Mouse (Mus musculus) thymus, postnatal 25 days (tissue): ENCODE measurements around the gene Wdr54.

ENCODE experiments used
- DNase-seq: peaks from one replicate; pipeline ENCODE4 v3.0.0; 2022

Wdr54 gene

DNA sequence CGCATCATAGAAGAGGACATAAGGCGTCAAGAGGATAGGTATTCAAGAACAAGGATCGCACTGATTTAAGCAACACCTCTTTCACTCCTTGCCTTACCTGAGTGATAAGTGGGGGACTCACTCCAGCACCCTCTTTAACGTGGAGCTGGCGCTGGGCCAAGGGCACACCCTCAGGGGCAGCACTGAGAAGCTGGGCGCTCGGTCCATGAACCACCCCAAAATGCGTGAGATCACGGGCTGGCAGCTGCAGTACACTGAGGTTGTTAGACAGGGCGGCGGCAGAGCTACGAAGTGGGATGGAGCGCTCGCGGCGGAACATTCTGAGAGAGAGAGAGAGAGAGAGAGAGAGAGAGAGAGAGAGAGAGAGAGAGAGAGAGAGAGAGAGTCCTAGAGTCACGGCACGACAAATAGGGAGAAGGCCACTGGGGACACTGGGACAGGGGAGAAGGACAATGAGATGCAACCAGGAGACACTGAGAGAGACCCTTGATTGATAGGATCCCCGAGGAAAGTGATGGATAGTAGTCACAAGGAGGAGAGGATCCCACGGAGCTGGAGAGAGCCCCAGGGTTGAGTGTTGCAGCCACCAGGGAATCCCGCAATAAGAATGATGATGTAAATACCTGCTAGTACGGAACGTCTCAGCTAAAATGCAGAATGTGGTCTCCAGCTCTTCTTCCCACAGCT, 502 bp downstream of the Wdr54 start:
- no peak for DNase-seq

DNA sequence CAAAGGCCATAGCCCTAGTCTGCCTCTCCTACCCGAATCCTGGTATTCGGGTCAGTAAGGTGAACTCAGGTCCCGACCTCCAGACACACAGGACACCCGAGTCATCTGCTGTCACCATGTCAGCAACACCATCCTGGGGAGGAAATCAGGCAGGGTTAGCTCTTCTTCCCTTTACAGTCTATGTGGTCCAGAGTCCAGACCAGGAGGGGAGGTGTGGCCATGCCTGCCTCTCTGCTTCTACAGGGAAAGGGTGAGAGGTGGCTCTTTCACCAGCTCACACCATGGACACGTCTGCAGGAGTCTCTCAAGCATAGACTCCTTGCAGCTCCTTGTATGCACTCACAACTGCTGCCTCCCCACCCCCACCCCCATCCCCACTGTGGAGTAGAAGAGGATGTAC, 2.7 kb downstream of the Wdr54 start:
- no peak for DNase-seq

DNA sequence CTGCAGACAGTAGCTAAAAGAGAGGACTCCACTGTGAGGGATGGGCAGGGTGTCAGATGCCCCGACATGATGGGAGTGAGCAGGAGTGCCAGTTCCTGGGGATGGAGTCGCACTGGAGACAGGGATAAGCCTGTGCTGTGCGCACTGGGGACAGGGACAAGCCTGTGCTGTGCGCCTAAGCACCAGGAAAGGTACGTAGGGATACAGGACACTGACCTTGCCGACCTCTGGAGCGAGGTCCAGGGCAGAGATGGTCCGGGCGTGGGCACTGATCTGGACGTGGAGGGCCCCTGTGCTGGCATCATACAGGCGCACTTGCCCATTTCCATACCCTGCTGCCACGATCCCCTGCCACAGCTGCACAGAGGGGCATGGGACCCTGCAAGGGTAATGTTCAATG, 3.2 kb downstream of the Wdr54 start:
- DNase-seq, result no peak

DNA sequence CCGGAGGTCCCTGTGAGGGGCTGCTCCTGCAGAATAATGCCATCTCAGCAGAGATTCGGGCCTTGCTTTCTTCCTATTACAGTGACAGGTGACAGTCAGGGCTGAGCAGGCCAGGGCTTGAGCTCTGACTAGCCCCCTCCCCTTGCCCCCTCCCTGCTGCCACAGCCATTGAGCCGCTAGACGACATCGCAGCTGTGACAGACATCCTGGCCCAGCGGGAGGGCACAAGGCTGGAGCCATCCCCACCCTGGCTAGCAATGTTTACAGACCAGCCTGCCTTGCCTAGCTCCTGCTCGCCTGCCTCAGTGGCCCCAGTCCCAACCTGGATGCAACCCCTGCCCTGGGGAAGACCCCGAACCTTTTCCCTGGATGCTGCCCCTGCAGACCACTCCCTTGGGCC, 4.5 kb downstream of the Wdr54 start:
- no peak for DNase-seq

DNA sequence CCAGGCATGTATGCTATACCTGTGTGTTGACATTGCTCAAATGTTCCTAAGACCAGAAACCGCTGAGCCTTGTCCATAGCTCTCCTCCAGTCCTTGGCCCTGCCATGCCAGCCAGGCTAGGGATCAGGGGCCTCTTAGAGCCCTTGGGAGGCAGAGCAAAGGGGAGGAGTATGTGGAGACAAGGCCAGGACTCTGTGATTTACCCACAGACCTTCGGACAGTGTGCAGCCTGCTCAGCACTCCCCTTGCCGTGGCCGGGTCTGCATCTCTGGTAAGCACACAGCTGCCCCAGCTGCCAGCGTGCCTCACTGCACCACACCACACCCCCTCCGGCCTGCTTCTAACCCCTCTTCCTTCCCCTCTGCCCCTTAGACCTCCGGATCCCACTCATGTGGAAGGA, 8.9 kb downstream of the Wdr54 start:
- no peak for DNase-seq

DNA sequence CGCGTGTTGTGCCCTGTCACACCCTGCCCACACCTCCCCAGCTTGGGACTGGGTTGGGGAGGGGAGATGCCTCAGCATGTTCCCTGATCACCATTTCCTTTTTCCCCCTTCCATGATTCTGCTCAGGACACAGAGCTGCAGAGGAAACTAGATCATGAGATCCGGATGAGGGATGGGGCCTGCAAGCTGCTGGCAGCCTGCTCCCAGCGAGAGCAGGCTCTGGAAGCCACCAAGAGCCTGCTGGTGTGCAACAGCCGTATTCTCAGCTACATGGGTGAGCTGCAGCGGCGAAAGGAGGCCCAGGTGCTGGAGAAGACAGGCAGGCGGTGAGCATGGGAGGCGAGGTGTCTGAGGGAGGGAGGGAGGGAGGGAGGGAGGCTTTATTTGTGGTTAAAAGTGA, 10.4 kb downstream of the Wdr54 start:
- no peak for DNase-seq

DNA sequence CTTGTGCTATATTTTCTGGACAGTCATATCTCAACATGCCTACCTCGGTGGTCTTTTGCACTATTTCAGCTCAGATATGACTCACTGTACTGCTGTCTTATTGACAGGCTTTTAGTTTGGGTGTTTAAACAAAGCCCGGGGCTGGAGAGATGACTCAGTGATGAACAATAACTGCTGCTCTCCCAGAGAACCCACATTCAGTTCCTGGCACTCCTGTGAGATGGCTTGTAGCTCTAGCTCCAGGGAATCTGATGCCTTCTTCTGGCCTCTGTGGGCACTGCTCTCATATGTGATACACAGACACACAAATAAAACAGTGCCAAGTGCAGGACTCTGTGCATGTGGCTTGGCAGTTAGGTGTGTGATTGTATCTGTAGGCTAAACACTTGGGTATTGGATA, 11.0 kb downstream of the Wdr54 start:
- no peak for DNase-seq

DNA sequence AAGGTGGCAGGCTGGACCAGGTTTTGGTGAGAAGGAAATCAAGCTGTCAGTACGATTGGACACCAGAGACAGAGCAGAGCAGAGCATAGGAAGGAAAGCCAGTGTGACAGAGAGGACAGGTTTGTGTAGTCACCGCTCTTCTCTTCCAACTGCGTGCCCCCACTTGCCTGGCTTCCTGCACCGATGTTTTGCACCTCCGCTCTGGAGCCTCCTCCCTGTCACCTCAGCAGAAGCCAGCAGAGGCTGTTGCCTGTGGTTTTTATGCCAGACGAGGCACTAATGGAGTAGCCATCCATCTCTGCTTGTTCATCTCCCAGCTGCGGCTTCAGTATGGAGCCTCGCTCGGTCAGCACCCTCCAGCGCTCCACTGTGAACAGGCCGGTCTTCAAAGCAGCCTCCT, 13.3 kb downstream of the Wdr54 start:
- DNase-seq, result no peak

DNA sequence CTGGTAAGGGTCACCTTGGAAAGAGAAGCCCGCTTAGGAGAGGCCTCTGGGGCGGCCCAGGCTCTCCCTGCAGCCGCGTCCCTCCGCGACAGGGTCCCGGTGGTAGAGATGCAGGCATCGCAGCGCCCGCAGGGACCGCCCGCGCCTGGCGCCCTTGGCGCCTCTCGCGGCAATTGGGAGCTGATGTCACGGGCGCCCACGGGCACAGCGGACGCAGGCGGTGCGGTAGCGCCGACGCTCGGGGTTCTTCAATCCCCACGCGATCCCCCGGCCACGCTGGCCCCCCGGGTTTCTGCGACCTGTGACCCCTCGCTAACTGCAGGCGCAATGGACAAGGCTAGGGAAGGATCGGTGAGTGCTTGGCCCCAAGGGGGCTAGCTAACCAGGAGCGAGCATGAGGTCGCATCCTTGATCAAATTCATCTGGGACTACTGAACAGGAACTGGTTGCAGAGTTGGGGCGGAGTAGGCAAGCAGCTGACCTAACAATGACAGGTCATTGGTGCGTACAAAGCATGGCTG, 13.9 kb downstream of the Wdr54 start:
- no peak for DNase-seq

DNA sequence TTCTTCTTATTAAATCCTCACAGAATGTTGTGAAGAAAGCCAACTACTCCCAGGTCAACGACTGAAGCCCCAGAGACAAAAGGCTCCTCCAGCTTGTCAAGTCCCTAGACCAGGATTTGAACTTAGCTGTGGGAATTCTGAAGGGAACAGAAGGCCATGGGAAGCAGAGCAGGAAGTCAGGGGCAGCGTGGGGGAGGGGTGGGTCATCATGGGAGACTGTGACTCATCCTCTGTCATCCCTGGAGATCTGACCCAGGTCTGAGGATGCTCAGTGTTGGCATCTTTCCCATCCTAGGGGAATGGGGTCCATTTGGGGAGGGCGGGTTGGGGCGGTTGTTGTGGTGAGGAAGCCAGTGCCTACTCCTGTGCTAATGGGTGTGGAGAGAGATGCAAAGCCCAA, 14.6 kb downstream of the Wdr54 start:
- DNase-seq, result no peak

DNA sequence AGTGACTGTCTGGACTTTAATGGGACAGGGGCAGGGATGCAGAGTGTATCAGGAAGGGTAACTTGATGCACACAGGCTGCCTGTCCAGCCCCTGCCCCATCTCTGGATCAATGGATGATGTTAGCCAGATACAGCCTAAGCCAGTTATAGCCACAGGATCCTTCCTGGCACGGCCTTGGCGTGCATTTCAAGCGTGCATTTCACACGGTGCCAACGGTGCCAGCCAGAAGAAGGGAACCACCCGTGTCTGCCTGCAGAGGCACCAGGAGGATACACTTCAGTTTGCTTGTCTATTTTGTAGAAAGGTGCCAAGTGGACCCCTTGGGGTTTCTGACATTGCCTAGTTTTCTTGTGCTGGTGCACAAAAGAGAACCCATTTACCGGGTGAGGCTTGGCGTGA, 16.2 kb downstream of the Wdr54 start:
- DNase-seq, result no peak

DNA sequence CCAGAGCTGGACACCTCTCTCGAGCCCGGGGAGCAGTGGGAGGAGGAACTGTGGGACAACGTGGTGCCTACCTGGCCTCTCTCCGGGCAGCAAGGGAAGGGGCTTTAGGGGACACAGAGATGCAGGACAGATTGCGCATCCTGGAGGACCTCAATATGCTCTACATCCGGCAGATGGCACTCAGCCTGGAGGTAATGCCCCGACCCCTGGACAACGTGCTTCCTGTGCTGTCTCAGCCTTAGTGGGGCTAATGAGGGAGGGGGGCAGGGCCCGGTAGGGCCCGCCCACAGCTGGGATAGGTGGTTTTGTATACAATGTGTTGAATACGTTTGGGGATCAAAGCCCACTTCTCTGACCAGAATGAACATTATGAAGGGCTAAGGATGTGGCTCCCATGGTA, 18.1 kb downstream of the Wdr54 start:
- no peak for DNase-seq

DNA sequence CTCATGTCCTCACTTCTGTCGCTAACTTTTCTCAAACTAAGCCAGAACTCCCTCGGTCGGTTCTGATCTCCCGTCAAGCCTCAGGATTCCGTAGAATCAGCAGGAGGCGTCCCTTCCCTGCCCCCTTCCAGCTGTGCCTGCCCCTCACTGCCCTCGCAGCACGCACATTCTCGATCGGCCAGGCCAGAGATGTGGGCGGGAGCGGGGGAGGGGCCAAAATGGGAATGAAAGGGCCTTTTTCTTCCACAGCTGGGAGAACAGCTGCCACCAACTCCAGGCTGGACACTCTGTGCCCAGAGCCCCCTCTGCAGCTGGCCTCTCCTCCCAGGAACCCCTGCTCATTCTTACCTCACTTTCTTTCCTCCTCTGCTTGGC, 18.6 kb downstream of the Wdr54 start:
- DNase-seq, result no peak

DNA sequence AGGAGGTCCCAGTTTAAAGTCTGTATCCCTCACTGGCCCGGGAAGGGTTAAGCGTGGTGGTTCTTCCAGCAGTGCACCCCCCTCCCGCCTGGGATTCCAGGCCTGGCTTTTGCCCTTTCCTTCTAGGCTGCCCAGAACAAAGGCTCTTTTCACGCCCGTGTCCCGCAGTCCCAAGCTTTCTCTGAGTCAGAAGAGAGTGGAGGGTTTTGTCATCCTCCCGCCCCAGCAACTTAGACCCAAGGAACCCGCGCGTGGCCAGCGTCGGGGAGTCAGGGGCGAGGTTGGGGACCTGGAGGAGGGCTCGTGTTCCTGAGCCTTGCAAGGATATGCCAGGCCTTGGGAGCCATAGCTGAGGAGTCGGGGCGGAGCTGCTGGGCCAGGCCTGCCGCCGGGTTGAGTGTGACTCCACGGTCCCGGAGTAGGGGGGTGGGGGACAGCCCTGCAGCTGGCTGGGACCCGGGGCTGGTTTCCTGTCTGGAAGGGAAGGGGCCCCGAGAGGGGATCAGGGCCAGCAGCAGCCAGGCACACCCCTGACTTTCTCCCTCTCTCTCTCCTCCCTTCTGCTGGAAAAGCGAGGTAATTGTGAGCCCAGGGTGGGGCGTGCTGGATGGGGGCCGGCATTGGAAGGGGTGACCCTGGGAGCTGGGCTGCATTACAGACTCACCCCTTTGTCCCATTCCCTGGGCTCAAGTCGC, 19.2 kb downstream of the Wdr54 start:
- DNase-seq, result peak; percentile 61

DNA sequence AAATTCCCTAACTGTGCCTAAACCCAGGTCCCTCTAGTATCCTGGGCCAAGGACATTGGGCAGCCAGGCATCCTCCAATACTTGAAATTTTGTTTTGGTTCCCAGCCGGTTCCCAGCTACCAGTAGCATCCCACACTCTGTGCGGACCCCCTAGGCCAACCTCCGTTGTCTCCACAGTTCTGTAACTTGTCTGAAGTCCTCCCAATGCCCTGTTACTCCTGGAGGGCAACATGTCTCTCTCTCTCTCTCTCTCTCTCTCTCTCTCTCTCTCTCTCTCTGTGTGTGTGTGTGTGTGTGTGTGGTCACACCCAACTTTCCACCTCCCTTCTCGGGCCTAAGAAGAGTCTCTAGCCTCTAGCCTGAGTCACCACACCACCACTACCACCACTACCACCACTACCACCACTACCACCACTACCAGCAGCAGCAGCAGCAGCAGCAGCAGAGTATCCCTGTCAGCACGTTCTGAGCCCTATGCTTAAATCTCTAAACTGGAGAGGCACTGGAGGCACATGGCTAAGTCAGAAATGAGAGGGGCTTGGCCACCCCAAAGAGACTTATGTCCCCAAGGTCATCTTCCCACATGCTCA, 19.8 kb downstream of the Wdr54 start:
- no peak for DNase-seq

DNA sequence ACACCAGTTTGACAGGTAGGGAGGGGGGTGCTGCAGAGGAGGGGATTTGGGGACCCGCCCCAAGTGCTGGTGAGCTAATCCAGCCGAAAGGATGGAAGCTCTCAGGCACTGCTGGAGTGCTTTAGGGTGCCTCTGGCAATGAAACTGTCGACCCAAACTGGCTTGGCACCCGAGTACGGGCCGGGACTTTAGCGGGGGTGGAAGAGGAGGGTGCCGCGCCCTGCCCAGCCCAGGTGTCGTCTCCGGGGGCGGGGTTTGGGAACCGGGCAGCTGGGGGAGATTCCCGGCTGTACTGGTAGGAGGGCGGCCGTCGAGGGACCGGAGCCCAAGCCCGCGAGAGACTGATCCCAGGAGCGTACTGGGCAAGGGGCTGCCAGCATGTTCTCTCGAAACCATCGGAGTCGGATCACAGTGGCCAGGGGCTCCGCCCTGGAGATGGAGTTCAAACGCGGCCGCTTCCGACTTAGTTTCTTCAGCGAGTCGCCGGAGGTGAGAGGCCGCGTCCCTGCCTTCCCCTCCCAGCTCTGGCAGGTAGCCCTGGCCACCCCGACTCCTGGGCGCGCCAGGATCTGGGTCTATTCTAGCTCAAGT, 20.5 kb downstream of the Wdr54 start:
- DNase-seq, result no peak

DNA sequence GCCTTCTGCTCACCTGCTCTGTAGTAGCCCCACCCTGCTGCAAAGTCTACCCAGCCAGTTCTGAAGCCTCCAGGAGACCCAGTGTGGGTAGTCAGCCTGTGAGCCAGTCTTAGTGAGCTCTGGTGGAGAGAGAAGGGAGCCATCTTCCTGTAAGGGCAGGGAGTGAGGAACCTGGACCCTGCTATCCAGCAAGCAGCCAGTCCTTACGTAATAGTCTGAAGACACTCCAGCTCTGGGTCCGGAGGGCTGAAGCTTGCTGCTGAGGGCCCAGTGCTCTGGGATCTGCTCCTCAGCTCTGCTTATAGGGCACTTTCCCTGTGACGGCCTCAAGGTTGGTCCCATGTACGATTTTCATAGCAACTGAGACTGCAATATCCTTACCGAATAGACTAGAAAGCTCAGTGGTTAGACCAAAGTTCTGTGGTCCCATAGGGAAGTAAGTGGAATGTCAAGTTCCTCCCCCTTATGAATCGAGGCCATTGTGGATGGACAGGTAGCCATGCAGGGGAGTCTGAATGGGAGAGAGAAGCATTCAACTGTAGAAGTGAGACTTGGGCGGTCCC, 21.2 kb downstream of the Wdr54 start, which contains the start of gene Rtkn:
Gene Rtkn (plus strand): TSS at position 513 of the 563 bp plus-strand sequence.
- no peak for DNase-seq

DNA sequence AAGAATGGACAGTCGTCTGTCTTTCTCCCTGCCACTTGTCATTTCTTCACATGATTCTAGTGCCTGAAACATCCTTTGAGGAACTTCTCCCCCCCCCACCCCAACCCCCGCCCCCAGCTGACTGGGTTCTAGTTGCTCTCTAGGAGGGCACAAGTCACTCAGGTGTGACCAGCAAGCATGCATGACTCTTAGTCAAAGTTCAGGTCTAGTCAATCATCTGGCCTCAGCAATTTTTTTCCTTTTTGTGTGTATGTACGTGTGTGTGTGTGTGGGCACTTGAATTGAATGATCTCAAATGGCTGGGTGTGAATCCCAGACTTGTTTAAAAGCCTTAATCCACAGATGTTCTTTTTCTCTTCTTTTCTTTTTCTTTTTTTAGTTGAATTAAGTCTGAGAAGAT, 22.0 kb downstream of the Wdr54 start:
- DNase-seq, result no peak

DNA sequence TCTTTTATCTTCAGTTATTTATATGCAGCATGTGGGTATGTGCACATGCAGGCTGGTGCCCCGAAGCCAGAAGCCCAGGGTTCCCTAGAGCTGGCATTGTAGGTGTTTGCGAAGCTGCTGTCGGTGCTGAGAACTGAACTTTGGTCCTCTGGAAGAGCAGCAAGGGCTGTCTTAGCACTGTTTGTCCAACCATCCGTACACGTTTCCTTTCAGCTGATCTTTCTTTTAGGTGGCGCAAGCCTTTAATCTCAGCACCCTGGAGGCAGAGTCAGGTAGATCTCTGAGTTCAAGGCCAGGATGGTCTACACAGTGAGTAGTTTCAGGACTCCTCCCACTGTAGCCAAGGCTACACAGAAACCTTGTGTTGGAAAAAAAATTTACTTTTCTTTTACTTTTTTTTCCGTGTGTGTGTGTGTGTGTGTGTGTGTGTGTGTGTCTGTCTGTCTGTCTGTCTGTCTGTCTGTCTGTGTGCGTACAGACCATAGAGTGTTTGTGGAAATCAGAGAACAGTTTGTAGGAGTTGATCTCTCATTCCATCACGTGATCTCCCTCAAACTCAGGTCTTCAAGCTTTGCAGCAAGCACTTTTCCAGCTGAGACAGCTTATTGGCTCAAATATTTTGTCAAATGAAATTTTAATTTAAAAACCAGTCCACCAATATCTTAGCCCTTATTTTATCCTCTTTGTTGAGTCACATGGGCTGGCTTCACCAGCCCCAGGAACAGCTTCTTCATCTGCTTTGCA, 23.8 kb downstream of the Wdr54 start:
- no peak for DNase-seq

DNA sequence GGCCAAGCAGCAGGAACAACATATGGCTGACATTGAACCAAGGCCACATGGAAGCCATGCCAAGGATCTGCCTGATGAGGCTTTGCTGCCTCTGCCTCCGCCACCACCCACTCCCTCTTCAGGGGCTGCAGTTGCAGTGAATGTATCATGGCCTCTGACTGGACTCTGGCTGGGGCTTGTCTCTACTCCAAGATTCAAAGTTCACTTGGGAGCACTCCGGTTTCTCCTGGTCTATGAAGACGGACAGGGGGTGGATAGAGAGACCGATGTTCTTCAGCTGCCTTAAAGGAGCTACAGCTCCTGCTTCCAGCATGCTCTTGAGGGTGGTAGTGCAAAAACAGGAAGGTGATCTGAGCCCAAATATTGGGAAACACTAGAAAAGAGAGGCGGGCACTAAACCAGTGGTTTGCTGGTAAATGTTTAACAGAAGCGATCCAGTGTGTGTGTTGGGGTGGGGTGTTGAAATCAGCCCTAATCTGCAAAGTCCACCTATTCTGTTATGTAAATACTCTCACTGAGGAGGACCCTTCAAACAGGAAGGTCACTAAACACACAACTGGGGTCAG, 24.6 kb downstream of the Wdr54 start:
- DNase-seq, result no peak

DNA sequence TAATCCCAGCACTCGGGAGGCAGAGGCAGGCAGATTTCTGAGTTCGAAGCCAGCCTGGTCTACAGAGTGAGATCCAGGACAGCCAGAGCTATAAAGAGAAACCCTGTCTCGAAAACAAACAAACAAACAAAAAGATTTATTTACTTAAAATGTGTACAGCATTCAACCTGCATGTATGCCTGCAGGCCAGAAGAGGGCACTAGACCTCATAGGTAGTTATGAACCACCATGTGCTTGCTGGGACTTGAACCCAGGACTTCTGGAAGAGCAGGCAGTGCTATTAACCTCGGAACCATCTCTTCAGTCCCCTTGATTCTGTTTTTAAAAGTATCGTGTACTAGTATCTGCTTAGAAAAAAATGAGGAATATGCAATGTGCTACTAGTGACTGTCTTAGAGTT, 28.8 kb downstream of the Wdr54 start:
- no peak for DNase-seq

DNA sequence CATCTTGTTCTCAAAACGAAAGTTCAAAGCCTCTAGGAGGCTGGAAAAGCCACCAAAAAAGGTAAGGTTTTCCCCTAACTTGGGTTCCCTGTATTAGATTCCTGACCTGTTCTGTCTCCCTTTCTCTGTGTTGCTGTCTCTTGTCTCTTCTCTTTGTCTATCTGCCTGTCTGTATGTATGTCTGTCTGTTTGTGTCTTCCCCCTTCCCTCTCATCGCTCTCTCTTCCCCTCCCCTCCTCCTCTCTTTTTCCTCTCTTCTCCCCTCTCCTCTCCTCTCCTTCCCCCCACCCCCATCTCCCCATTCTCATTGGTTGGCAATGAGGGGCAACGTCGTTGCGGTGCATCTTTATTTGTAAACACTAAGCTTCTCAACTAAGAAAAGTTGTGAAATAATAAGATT, 30.9 kb downstream of the Wdr54 start, which contains the start of gene Ino80b:
Gene Ino80b (minus strand): TSS at position 101 of the 400 bp plus-strand sequence.
- no peak for DNase-seq
